Mouse (Mus musculus): ENCODE measurements at regions not wholly inside any gene's neighbourhood (a gene's known extent, or its start where the extent isn't known, plus 50 kb on each side); places are given as distances from the start of the nearest gene placed in this dataset.
"Not testable (repeated sequence)": the region's sequence is repeated elsewhere in the genome, so short reads cannot be mapped to it uniquely, and the experiment has no call there.

DNA sequence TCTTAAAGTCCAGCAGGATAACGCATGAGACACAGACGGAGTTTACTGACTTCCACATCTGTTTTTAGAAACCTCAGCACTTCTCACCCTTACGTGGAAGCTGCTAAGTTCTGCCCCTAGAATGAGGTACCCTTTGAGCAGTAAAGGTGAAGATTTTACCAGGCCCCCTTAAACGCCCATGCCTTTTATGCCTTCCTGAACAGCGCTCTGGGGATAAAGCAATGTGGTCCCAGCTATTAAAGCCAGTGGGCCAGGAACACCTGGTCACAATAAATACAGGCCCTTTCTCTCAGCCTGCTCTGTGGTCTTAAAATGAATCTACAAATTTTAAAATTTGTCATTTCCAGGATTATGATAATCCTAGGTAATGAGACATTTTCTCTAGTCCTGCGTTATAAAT, 57.9 kb downstream of the Llph start:
- no peak overlapping the region for H3K4me3 ChIP-seq
- no peak overlapping the region for H3K9ac ChIP-seq (ENCODE audit: low read depth, low read length)

GRCm38 (mm10) chr10:120291912-120292311, 65.0 kb downstream of the Llph start:
- H3K79me2 ChIP-seq (replicated peaks; ENCODE audit: control insufficient read depth, insufficient read depth, low read length): no peaks in the 10 kb centered on the region
- no peak overlapping the region for H3K27ac ChIP-seq
- H3K4me1 ChIP-seq (ENCODE audit: control insufficient read depth, insufficient read depth, low read length): no peaks in the 10 kb centered on the region
- no peaks in the 10 kb centered on the region for H3K36me3 ChIP-seq (ENCODE audit: control insufficient read depth, insufficient read depth, low read length)
- WGBS: 90% methylated on average over 3 of the region's 3 CpGs
- no peak overlapping the region for H3K9ac ChIP-seq (ENCODE audit: low read depth, low read length)
- intact Hi-C loops (cut with DNase I): no loop called here
- no peak for DNase-seq
- peaks cover 2% of the 10 kb centered on the region; the same call in 1 of the 2 replicates for H3K27me3 ChIP-seq (ENCODE audit: control insufficient read depth, insufficient read depth, low read length)
- no peak overlapping the region for H3K4me3 ChIP-seq
- TF ChIP-seq EP300 (IDR thresholded peaks at IDR 0.05; ENCODE audit: insufficient read depth, low read depth, low read length) (no peak), POLR2A (IDR thresholded peaks at IDR 0.05; ENCODE audit: insufficient read depth, low read depth, low read length) (no peak)

More for the DNA sequence above, 57.9 kb downstream of the Llph start:
- Histone ChIP-seq H3K4me1 (ENCODE audit: control insufficient read depth, insufficient read depth, low read length) (no peaks in the 10 kb centered on the region), H3K36me3 (ENCODE audit: control insufficient read depth, insufficient read depth, low read length) (no peaks in the 10 kb centered on the region), H3K27me3 (ENCODE audit: control insufficient read depth, insufficient read depth, low read length) (peaks cover 3% of the 10 kb centered on the region; the same call in 1 of the 2 replicates), H3K27ac (no peak overlapping the region), H3K79me2 (replicated peaks; ENCODE audit: control insufficient read depth, insufficient read depth, low read length) (no peaks in the 10 kb centered on the region)
- TF ChIP-seq EP300 (IDR thresholded peaks at IDR 0.05; ENCODE audit: insufficient read depth, low read depth, low read length): no peak
- no peak for TF ChIP-seq POLR2A (IDR thresholded peaks at IDR 0.05; ENCODE audit: insufficient read depth, low read depth, low read length)
- no peak for TF ChIP-seq CTCF (IDR thresholded peaks at IDR 0.05)
- intact Hi-C loops (cut with DNase I): no loop called here
- no peak for DNase-seq
- 87% methylated on average over 6 of the region's 6 CpGs for WGBS

GRCm38 (mm10) chr10:120293381-120293780, 66.5 kb downstream of the Llph start:
- H3K27ac ChIP-seq; H3K9ac ChIP-seq (ENCODE audit: low read depth, low read length); H3K4me3 ChIP-seq; H3K36me3 ChIP-seq (ENCODE audit: control insufficient read depth, insufficient read depth, low read length); DNase-seq; H3K79me2 ChIP-seq (replicated peaks; ENCODE audit: control insufficient read depth, insufficient read depth, low read length); intact Hi-C loops (cut with DNase I); H3K4me1 ChIP-seq (ENCODE audit: control insufficient read depth, insufficient read depth, low read length); H3K27me3 ChIP-seq (ENCODE audit: control insufficient read depth, insufficient read depth, low read length): not testable (repeated sequence)
- WGBS: 90% methylated on average over 13 of the region's 13 CpGs

GRCm38 (mm10) chr10:120294487-120294886, 67.6 kb downstream of the Llph start:
- H3K4me3 ChIP-seq: no peak overlapping the region
- no peaks in the 10 kb centered on the region for H3K4me1 ChIP-seq (ENCODE audit: control insufficient read depth, insufficient read depth, low read length)
- no peaks in the 10 kb centered on the region for H3K36me3 ChIP-seq (ENCODE audit: control insufficient read depth, insufficient read depth, low read length)
- no peak overlapping the region for H3K27ac ChIP-seq
- no peak for DNase-seq
- TF ChIP-seq POLR2A (IDR thresholded peaks at IDR 0.05; ENCODE audit: insufficient read depth, low read depth, low read length): no peak
- TF ChIP-seq CTCF (IDR thresholded peaks at IDR 0.05): no peak
- no peak for TF ChIP-seq EP300 (IDR thresholded peaks at IDR 0.05; ENCODE audit: insufficient read depth, low read depth, low read length)
- H3K27me3 ChIP-seq (ENCODE audit: control insufficient read depth, insufficient read depth, low read length): no peaks in the 10 kb centered on the region
- H3K79me2 ChIP-seq (replicated peaks; ENCODE audit: control insufficient read depth, insufficient read depth, low read length): no peaks in the 10 kb centered on the region
- 56% methylated on average over 9 of the region's 9 CpGs for WGBS
- intact Hi-C loops (cut with DNase I): no loop called here
- no peak overlapping the region for H3K9ac ChIP-seq (ENCODE audit: low read depth, low read length)

DNA sequence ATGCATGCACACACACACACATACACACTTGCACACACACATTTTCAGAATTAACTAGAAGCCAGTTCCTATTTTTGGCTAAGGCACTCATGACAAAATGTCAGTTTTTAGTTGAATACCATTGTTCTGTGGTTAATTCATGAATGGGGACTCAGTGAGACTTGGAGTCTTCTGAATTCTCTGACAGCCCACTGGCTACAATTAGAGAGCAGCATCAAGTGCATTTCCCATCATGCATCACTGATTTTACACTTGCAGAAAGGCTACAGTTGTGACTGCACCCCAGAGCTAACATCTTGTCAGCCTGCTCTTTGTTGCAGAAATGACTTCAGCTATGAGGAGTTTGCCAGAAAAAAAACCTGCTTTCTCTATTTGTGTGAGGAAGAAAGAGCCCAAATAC, 70.4 kb downstream of the Llph start:
- no peaks in the 10 kb centered on the region for H3K36me3 ChIP-seq (ENCODE audit: control insufficient read depth, insufficient read depth, low read length)
- no peaks in the 10 kb centered on the region for H3K79me2 ChIP-seq (replicated peaks; ENCODE audit: control insufficient read depth, insufficient read depth, low read length)
- no peak for DNase-seq
- no peak overlapping the region for H3K27ac ChIP-seq
- TF ChIP-seq EP300 (IDR thresholded peaks at IDR 0.05; ENCODE audit: insufficient read depth, low read depth, low read length) (no peak), POLR2A (IDR thresholded peaks at IDR 0.05; ENCODE audit: insufficient read depth, low read depth, low read length) (no peak), CTCF (IDR thresholded peaks at IDR 0.05) (no peak)
- intact Hi-C loops (cut with DNase I): no loop called here
- H3K4me1 ChIP-seq (ENCODE audit: control insufficient read depth, insufficient read depth, low read length): no peaks in the 10 kb centered on the region
- no peak overlapping the region for H3K9ac ChIP-seq (ENCODE audit: low read depth, low read length)
- H3K27me3 ChIP-seq (ENCODE audit: control insufficient read depth, insufficient read depth, low read length): no peaks in the 10 kb centered on the region
- H3K4me3 ChIP-seq: no peak overlapping the region

GRCm38 (mm10) chr10:120298293-120298927, 71.5 kb downstream of the Llph start:
- H3K27me3 ChIP-seq (ENCODE audit: control insufficient read depth, insufficient read depth, low read length): no peaks in the 10 kb centered on the region
- TF ChIP-seq CTCF (IDR thresholded peaks at IDR 0.05): no peak
- no peak for TF ChIP-seq EP300 (IDR thresholded peaks at IDR 0.05; ENCODE audit: insufficient read depth, low read depth, low read length)
- TF ChIP-seq POLR2A (IDR thresholded peaks at IDR 0.05; ENCODE audit: insufficient read depth, low read depth, low read length): no peak
- no peaks in the 10 kb centered on the region for H3K36me3 ChIP-seq (ENCODE audit: control insufficient read depth, insufficient read depth, low read length)
- H3K9ac ChIP-seq (ENCODE audit: low read depth, low read length): no peak overlapping the region
- H3K79me2 ChIP-seq (replicated peaks; ENCODE audit: control insufficient read depth, insufficient read depth, low read length): no peaks in the 10 kb centered on the region
- 72% methylated on average over 14 of the region's 14 CpGs for WGBS
- H3K4me1 ChIP-seq (ENCODE audit: control insufficient read depth, insufficient read depth, low read length): no peaks in the 10 kb centered on the region
- no peak for DNase-seq
- intact Hi-C loops (cut with DNase I): no loop called here
- no peak overlapping the region for H3K27ac ChIP-seq
- no peak overlapping the region for H3K4me3 ChIP-seq

All from heart, adult 2 months (tissue).